Mouse (Mus musculus): ENCODE data around the gene Tada2b.

The Tada2b gene

DNA sequence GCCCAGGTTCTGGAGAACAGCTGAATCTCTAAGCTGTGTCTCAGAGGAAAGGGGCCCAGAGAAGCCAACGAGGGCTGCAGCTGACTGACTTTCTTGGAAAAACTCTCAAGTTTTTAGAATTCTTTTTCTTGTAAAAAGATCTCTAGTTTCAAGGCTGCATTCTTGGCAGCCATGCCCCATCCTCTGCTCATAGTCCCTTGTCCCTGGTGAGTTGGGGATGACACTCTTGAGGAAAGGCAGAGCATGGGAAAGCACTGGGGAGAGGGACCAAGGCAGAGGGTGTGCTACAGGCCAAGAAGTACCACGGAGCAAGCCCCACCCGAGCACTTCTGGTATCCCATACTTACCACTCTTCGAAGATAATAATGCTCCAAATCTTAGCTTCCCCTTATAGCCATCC, 47.2 kb downstream of the Tada2b start:
- DNase-seq: no peak

GRCm38 (mm10) chr5:36434398-36434967, 49.6 kb downstream of the Tada2b start:
- DNase-seq: no peak

DNA sequence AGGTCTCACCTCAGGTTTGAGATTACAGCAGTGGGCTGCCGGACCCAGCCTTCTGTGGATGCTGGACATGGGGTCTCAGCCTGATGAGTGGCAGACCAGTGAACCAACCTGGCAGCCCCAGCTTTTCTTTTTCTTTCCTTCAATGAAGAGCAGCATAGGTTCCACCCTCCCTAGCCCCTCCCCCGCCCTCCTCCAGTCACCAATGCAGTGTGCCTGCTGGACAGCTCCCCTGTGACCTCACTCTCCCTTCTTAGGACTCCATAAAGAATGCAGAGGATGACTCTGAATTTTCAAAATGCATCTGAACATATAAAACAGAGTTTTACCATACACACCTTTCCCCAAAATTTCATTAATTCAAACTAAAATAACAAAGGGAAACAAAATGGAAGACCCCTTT, 52.4 kb downstream of the Tada2b start:
- no peak for DNase-seq

DNA sequence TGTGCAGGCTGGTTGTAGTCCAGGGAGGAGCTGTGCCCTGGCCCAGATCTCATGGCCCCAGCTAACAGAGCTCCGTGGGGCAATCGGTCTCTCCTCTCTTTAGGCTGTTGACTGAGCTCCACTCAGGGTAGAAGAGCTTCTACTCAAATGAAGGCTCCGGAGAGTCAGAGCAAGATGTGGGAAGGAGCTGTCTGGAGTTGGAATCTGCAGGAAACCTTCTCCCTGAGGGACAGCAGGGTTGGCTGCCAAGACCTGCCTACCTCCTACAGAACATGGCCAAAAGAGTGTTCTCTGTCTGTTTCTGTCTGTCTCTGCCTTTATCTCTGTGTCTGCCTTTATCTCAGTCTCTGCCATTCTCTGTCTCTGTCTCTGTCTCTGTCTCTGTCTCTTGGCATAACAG, 54.5 kb downstream of the Tada2b start:
- DNase-seq: no peak

- DNase-seq: no peak
These were observed 56.3 kb downstream of the Tada2b start for GRCm38 (mm10) chr5:36427831-36428230.

DNA sequence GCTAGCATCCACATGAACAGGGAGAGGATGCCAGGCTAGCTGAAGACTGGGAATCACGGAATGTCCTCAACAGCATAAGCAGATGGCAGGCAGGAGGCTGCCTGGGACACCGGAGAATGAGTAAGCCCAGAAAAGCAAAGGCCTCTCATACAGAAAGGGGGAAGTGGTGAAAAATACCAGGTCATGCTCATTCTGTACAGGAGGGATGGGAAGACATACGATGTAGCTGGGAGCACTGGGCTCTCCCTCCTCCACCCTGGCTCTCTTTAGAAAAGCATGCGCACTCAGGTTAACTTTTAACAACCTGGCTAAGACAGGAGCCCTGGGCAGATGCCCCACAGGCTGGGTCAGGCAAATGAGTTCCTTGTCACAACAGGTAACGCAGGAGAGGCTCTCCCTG, 57.7 kb downstream of the Tada2b start:
- DNase-seq: no peak

- DNase-seq: no peak
These were observed 59.4 kb downstream of the Tada2b start for GRCm38 (mm10) chr5:36424676-36425075.
